Mouse (Mus musculus): Measurements from ENCODE around the gene Ndufb4.

Gene Ndufb4

GRCm38 (mm10) chr16:37629011-37629410 lies 25.2 kb downstream of the Ndufb4 start:
- no peak for DNase-seq

- no peak for DNase-seq
These were observed 25.9 kb downstream of the Ndufb4 start for GRCm38 (mm10) chr16:37628336-37628735.

GRCm38 (mm10) chr16:37626388-37626949 lies 27.8 kb downstream of the Ndufb4 start:
- no peak for DNase-seq

GRCm38 (mm10) chr16:37622919-37623318 lies 31.3 kb downstream of the Ndufb4 start:
- peak; percentile 75 for DNase-seq

- no peak for DNase-seq
These were observed 31.9 kb downstream of the Ndufb4 start for GRCm38 (mm10) chr16:37622403-37622802.

GRCm38 (mm10) chr16:37617695-37618094 lies 36.6 kb downstream of the Ndufb4 start:
- peak; percentile 53 for DNase-seq

GRCm38 (mm10) chr16:37616104-37616503 lies 38.1 kb downstream of the Ndufb4 start:
- DNase-seq, result no peak

GRCm38 (mm10) chr16:37615429-37615828 lies 38.8 kb downstream of the Ndufb4 start:
- no peak for DNase-seq

GRCm38 (mm10) chr16:37614540-37614939 lies 39.7 kb downstream of the Ndufb4 start:
- no peak for DNase-seq

- DNase-seq, result no peak
These were observed 42.2 kb downstream of the Ndufb4 start for GRCm38 (mm10) chr16:37612013-37612412.

- DNase-seq, result no peak
These were observed 43.2 kb downstream of the Ndufb4 start for GRCm38 (mm10) chr16:37611072-37611471.

GRCm38 (mm10) chr16:37610333-37610732 lies 43.9 kb downstream of the Ndufb4 start:
- DNase-seq, result no peak

GRCm38 (mm10) chr16:37604243-37604642 lies 50.0 kb downstream of the Ndufb4 start:
- no peak for DNase-seq

GRCm38 (mm10) chr16:37603431-37603830 lies 50.8 kb downstream of the Ndufb4 start:
- no peak for DNase-seq

GRCm38 (mm10) chr16:37599326-37599725 lies 54.9 kb downstream of the Ndufb4 start:
- no peak for DNase-seq

- no peak for DNase-seq
These were observed 55.8 kb downstream of the Ndufb4 start for GRCm38 (mm10) chr16:37598463-37598862.

GRCm38 (mm10) chr16:37597412-37597811 lies 56.8 kb downstream of the Ndufb4 start:
- DNase-seq, result no peak
